In the genomic region with DNA sequence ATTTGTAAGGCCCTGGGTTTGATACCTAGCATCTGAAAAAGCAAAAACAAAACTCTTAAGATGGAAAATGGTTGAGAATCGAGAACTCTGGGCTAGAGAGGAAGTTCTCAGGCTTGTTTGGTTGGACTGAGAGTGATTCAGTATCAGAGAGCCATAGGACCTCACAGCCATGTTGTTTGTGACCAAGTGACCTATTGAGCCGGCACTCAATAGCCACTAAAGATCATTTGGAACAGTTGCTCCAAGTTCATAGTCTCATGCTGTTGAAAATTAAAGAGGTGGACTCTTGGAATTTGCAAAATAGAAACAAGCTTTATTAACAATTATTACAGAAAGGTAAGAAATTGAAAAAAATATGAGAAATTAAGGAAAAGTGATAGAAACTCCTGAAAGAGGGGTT, we compare ENCODE assay signal across 25 mouse cellular contexts. TPM values are rescaled to one million over a fixed set of nuclear protein-coding genes. Genes with fewer than 3 reads are reported as not detected.
DNase-seq lines count a peak whose midpoint lies in the region; ATAC-seq and TF ChIP-seq lines count a peak whose summit lies in the region.
"Had no signal": no experiment of that assay in that cellular context is flagged by ENCODE, and none has a peak within 500 bp of the region (broad histone marks: within the 10 kb centered on the region; RNA-seq: fewer than 3 reads in every experiment).

No protein-coding gene starts in this region.

- WGBS in liver, embryonic 15.5 days (ENCODE audit: insufficient replicate concordance): 45% methylated on average over 2 of the region's 2 CpGs
- WGBS in stomach, postnatal 0 days: 82% methylated on average over 2 of the region's 2 CpGs
- 87% methylated on average over 2 of the region's 2 CpGs for WGBS in heart, embryonic 10.5 days

- H3K4me3 ChIP-seq in layer of hippocampus, adult 2 months: no peak overlapping the region
- H3K4me3 ChIP-seq in MEL (ENCODE audit: control insufficient read depth in 1 of 2, insufficient read depth in 1 of 2, low read depth in 2 of 2, low read length in 2 of 2): no peak overlapping the region
- H3K4me3 ChIP-seq in liver, embryonic 15.5 days (replicated peaks): no peak overlapping the region
- no peak overlapping the region for H3K4me3 ChIP-seq in stomach, postnatal 0 days (ENCODE audit: low read depth, low read length)
- H3K4me3 ChIP-seq in heart, embryonic 10.5 days: no peak overlapping the region
- H3K4me3 ChIP-seq: forebrain, embryonic 10.5 days; gastrocnemius, adult 2 months; heart, embryonic 12.5 days; heart, embryonic 15.5 days had no signal

- TF ChIP-seq RAD21 in MEL (IDR thresholded peaks at IDR 0.05; ENCODE audit: low read depth, low read length): no peak

- peaks cover 15 to 19% of the 10 kb centered on the region in 2 experiments for H3K4me1 ChIP-seq in MEL (ENCODE audit: control insufficient read depth in 1 of 2, insufficient read depth in 2 of 2, low read length in 2 of 2)
- peaks cover 36% of the 10 kb centered on the region for H3K4me1 ChIP-seq in liver, embryonic 15.5 days (replicated peaks)
- H3K4me1 ChIP-seq in stomach, postnatal 0 days (replicated peaks; ENCODE audit: control insufficient read depth, insufficient read depth): no peaks in the 10 kb centered on the region
- peaks cover 16% of the 10 kb centered on the region for H3K4me1 ChIP-seq in heart, embryonic 10.5 days

- H3K79me2 ChIP-seq in MEL (ENCODE audit: control insufficient read depth, insufficient read depth, low read length, poor library complexity): 0 out of 2 replicates have a peak, but pooled peaks cover 1% of the 10 kb centered on the region

- no peak for ATAC-seq in liver, embryonic 15.5 days (ENCODE audit: insufficient read depth)
- no peak for ATAC-seq in stomach, postnatal 0 days (ENCODE audit: low FRiP score, low TSS enrichment)
- ATAC-seq: activated CD4-positive, CD25-positive, alpha-beta regulatory T cell, adult 4 months; CD4-positive, CD25-positive, alpha-beta regulatory T cell, adult 4 months; forebrain, embryonic 14.5 days; forebrain, postnatal 0 days; hindbrain, postnatal 0 days had no signal

- no peak for TF ChIP-seq CTCF in layer of hippocampus, adult 2 months (conservative IDR thresholded peaks at IDR 0.05)
- TF ChIP-seq CTCF in MEL (IDR thresholded peaks at IDR 0.05 in 2 of 3, conservative IDR thresholded peaks at IDR 0.05 in 1 of 3; ENCODE audit: control insufficient read depth in 1 of 3, insufficient read depth in 1 of 3, low read depth in 2 of 3, low read length in 3 of 3, poor library complexity in 1 of 3, severe bottlenecking in 1 of 3): no peak
- TF ChIP-seq CTCF in stomach, postnatal 0 days (IDR thresholded peaks at IDR 0.05; ENCODE audit: low read depth): no peak

- H3K27ac ChIP-seq in layer of hippocampus, adult 2 months: peak overlapping the region; percentile 29; the same call in 1 of the 2 replicates
- H3K27ac ChIP-seq in MEL (ENCODE audit: control insufficient read depth, low read depth, low read length): no peak overlapping the region
- H3K27ac ChIP-seq in liver, embryonic 15.5 days (replicated peaks): peak overlapping the region; percentile 35; the same call in 1 of the 2 replicates
- peak overlapping the region; percentile 61 for H3K27ac ChIP-seq in stomach, postnatal 0 days (replicated peaks)
- no peak overlapping the region for H3K27ac ChIP-seq in heart, embryonic 10.5 days
- H3K27ac ChIP-seq: forebrain, embryonic 10.5 days; gastrocnemius, adult 2 months; heart, embryonic 15.5 days; hindbrain, embryonic 14.5 days; hindbrain, postnatal 0 days had no signal

- no peak for TF ChIP-seq POLR2A in MEL (IDR thresholded peaks at IDR 0.05; ENCODE audit: control insufficient read depth in 1 of 2, insufficient read depth in 1 of 2, low read depth in 1 of 2, low read length in 2 of 2, poor library complexity in 1 of 2)

- TF ChIP-seq EP300 in MEL (IDR thresholded peaks at IDR 0.05; ENCODE audit: low read depth in 1 of 2, low read length in 2 of 2): no peak
- TF ChIP-seq EP300 in stomach, postnatal 0 days (optimal IDR thresholded peaks at IDR 0.05): no peak

- H3K4me2 ChIP-seq in liver, embryonic 15.5 days: no peak overlapping the region
- no peak overlapping the region for H3K4me2 ChIP-seq in stomach, postnatal 0 days (replicated peaks; ENCODE audit: low read depth)
- H3K4me2 ChIP-seq: heart, embryonic 12.5 days; heart, embryonic 15.5 days; hindbrain, embryonic 14.5 days had no signal

- H3K27me3 ChIP-seq in MEL (ENCODE audit: control insufficient read depth in 1 of 2, insufficient read depth in 2 of 2, low read length in 2 of 2): no peaks in the 10 kb centered on the region
- no peaks in the 10 kb centered on the region for H3K27me3 ChIP-seq in liver, embryonic 15.5 days
- no peaks in the 10 kb centered on the region for H3K27me3 ChIP-seq in stomach, postnatal 0 days (ENCODE audit: control insufficient read depth, insufficient read depth, low read length)
- no peaks in the 10 kb centered on the region for H3K27me3 ChIP-seq in heart, embryonic 10.5 days (ENCODE audit: insufficient read depth, poor library complexity, severe bottlenecking)
- H3K27me3 ChIP-seq: heart, embryonic 12.5 days; heart, embryonic 15.5 days had no signal

- H3K9ac ChIP-seq in MEL (ENCODE audit: control insufficient read depth, low read depth, low read length, poor library complexity, severe bottlenecking): no peak overlapping the region; the same call in 1 of the 2 replicates
- no peak overlapping the region for H3K9ac ChIP-seq in liver, embryonic 15.5 days
- no peak overlapping the region for H3K9ac ChIP-seq in stomach, postnatal 0 days (ENCODE audit: low read length)
- H3K9ac ChIP-seq: forebrain, postnatal 0 days; heart, embryonic 12.5 days; heart, embryonic 15.5 days; hindbrain, embryonic 14.5 days had no signal

- no peak for DNase-seq in layer of hippocampus, adult 2 months (ENCODE audit: low spot score in 2 of 2)
- DNase-seq in layer of hippocampus, postnatal 14 days (ENCODE audit: low spot score in 2 of 2): no peak
- DNase-seq in MEL (ENCODE audit: low read depth, low spot score): peak; percentile 31
- no peak for DNase-seq in stomach, postnatal 0 days (ENCODE audit: low spot score)
- DNase-seq in heart, embryonic 10.5 days (ENCODE audit: low spot score): no peak
- DNase-seq: adrenal gland, adult 8-10 months; adrenal gland, postnatal 25 days; cerebellum, adult 18-20 months; cerebellum, adult 9-10 months; cerebellum, postnatal 14 days; forebrain, postnatal 0 days; gastrocnemius, adult 2 months; gastrocnemius, postnatal 14 days; heart, adult 11 months; heart, postnatal 10 days; heart, postnatal 4 days had no signal

- peaks cover 2 to 18% of the 10 kb centered on the region in 2 experiments for H3K36me3 ChIP-seq in MEL (ENCODE audit: control insufficient read depth in 1 of 2, insufficient read depth in 2 of 2, low read length in 2 of 2)
- H3K36me3 ChIP-seq in liver, embryonic 15.5 days (replicated peaks): peaks cover 4% of the 10 kb centered on the region; the same call in 1 of the 2 replicates
- H3K36me3 ChIP-seq in stomach, postnatal 0 days (ENCODE audit: control insufficient read depth, insufficient read depth, low read length): no peaks in the 10 kb centered on the region
- H3K36me3 ChIP-seq in heart, embryonic 10.5 days: peaks cover 4% of the 10 kb centered on the region; the same call in 1 of the 2 replicates
- H3K36me3 ChIP-seq: heart, embryonic 15.5 days had no signal

- H3K9me3 ChIP-seq in MEL (replicated peaks; ENCODE audit: insufficient read depth, low read length): no peaks in the 10 kb centered on the region
- no peaks in the 10 kb centered on the region for H3K9me3 ChIP-seq in liver, embryonic 15.5 days (replicated peaks)
- H3K9me3 ChIP-seq in stomach, postnatal 0 days (ENCODE audit: control insufficient read depth, low read length): no peaks in the 10 kb centered on the region
- no peaks in the 10 kb centered on the region for H3K9me3 ChIP-seq in heart, embryonic 10.5 days
- H3K9me3 ChIP-seq: forebrain, embryonic 10.5 days; heart, embryonic 12.5 days; heart, embryonic 15.5 days had no signal

TF ChIP-seq in MEL, 35 proteins besides CTCF, POLR2A, EP300 and RAD21:
- TF ChIP-seq ZC3H11A (IDR thresholded peaks at IDR 0.05; ENCODE audit: low read depth, low read length) (no peak), JUND (IDR thresholded peaks at IDR 0.05; ENCODE audit: low read depth, low read length) (no peak), MXI1 (IDR thresholded peaks at IDR 0.05; ENCODE audit: low read depth, low read length) (no peak), GABPA (IDR thresholded peaks at IDR 0.05; ENCODE audit: low read depth, low read length) (no peak)

RNA-seq across cellular contexts. Expression of a gene that starts 18.3 kb away (rescaled TPM):
- total RNA-seq in layer of hippocampus, adult 2 months (2021): 10 to 100 TPM; 93.4 to 95.0 TPM
- 10 to 100 TPM; 91.7 to 93.1 TPM for total RNA-seq in layer of hippocampus, postnatal 14 days (2021)
- 59.0 and 59.4 TPM in 2 replicates for total RNA-seq in MEL (2012; rRNA removed)
- 10 to 100 TPM in 1 of 2 experiments, not detected in 1; 88.8 TPM for polyA plus RNA-seq in MEL (2012; ENCODE audit: insufficient read depth in 1 of 2, insufficient read length in 2 of 2, low read depth in 1 of 2, low replicate concordance in 2 of 2, missing spikeins in 1 of 2)
- 26.8 and 32.7 TPM in 2 replicates for polyA plus RNA-seq in liver, embryonic 15.5 days (2015; fragmentation: Nextera tagmentation; extraction: Ambion mirVana)
- polyA plus RNA-seq in stomach, postnatal 0 days (2015; fragmentation: Nextera tagmentation; extraction: Ambion mirVana): 31.6 and 32.9 TPM in 2 replicates
- 27.9 and 30.7 TPM in 2 replicates for polyA plus RNA-seq in heart, embryonic 10.5 days (2016; fragmentation: Nextera tagmentation; extraction: Ambion mirVana)

RNA-seq across cellular contexts. Expression of a gene that starts 46.4 kb away (rescaled TPM):
- 10 to 100 TPM; 14.8 to 14.9 TPM for total RNA-seq in layer of hippocampus, adult 2 months (2021)
- total RNA-seq in layer of hippocampus, postnatal 14 days (2021): 10 to 100 TPM; 11.0 to 12.3 TPM
- total RNA-seq in MEL (2012; rRNA removed): 32.6 and 34.6 TPM in 2 replicates
- 10 to 100 TPM in 1 of 2 experiments, not detected in 1; 29.6 TPM for polyA plus RNA-seq in MEL (2012; ENCODE audit: insufficient read depth in 1 of 2, insufficient read length in 2 of 2, low read depth in 1 of 2, low replicate concordance in 2 of 2, missing spikeins in 1 of 2)
- polyA plus RNA-seq in liver, embryonic 15.5 days (2015; fragmentation: Nextera tagmentation; extraction: Ambion mirVana): 6.9 and 7.4 TPM in 2 replicates
- polyA plus RNA-seq in stomach, postnatal 0 days (2015; fragmentation: Nextera tagmentation; extraction: Ambion mirVana): 10.1 and 11.6 TPM in 2 replicates
- polyA plus RNA-seq in heart, embryonic 10.5 days (2016; fragmentation: Nextera tagmentation; extraction: Ambion mirVana): 22.1 and 32.3 TPM in 2 replicates

RNA-seq across cellular contexts. Expression of a gene that starts 56.7 kb away (rescaled TPM):
- total RNA-seq in layer of hippocampus, adult 2 months (2021): 10 to 100 TPM; 57.2 to 57.8 TPM
- 10 to 100 TPM; 47.8 to 49.2 TPM for total RNA-seq in layer of hippocampus, postnatal 14 days (2021)
- total RNA-seq in MEL (2012; rRNA removed): 7.3 and 8.3 TPM in 2 replicates
- 10 to 100 TPM in 1 of 2 experiments, not detected in 1; 40.1 TPM for polyA plus RNA-seq in MEL (2012; ENCODE audit: insufficient read depth in 1 of 2, insufficient read length in 2 of 2, low read depth in 1 of 2, low replicate concordance in 2 of 2, missing spikeins in 1 of 2)
- polyA plus RNA-seq in liver, embryonic 15.5 days (2015; fragmentation: Nextera tagmentation; extraction: Ambion mirVana): 3.5 and 3.7 TPM in 2 replicates
- 6.3 and 7.8 TPM in 2 replicates for polyA plus RNA-seq in stomach, postnatal 0 days (2015; fragmentation: Nextera tagmentation; extraction: Ambion mirVana)
- 14.6 and 18.4 TPM in 2 replicates for polyA plus RNA-seq in heart, embryonic 10.5 days (2016; fragmentation: Nextera tagmentation; extraction: Ambion mirVana)

Comparison
In these comparisons a context has a peak if more than half of its experiments do, and no peak if none do; other contexts are left out.
1. H3K27ac ChIP-seq: peak in layer of hippocampus, adult 2 months (single experiment), liver, embryonic 15.5 days (single experiment) and stomach, postnatal 0 days (single experiment); none in MEL (single experiment) and heart, embryonic 10.5 days (single experiment).